Mouse (Mus musculus): Measurements from ENCODE around the gene Lhcgr. TPM values are rescaled to one million over a fixed set of nuclear protein-coding genes. Genes with fewer than 3 reads are reported as not detected.

The Lhcgr gene
- total and polyA plus RNA-seq, 2 experiments: not detected

- DNase-seq (ENCODE audit: extremely low read depth, low read depth, low spot score): no peak
- H3K36me3 ChIP-seq (ENCODE audit: control insufficient read depth, insufficient read depth, low read length): no peaks in the 10 kb centered on the region
- H3K27ac ChIP-seq (replicated peaks; ENCODE audit: insufficient read depth, low read depth, low read length): no peak overlapping the region
- H3K4me3 ChIP-seq (ENCODE audit: insufficient read depth, low read depth, low read length): no peak overlapping the region
- no peak overlapping the region for H3K9ac ChIP-seq (ENCODE audit: low read depth, low read length)
- TF ChIP-seq CTCF (IDR thresholded peaks at IDR 0.05; ENCODE audit: low read depth, low read length) (no peak), POLR2A (IDR thresholded peaks at IDR 0.05; ENCODE audit: extremely low read depth, insufficient read depth, low read length) (no peak)
- H3K79me2 ChIP-seq (ENCODE audit: control insufficient read depth, insufficient read depth, low read length): no peaks in the 10 kb centered on the region
- no peaks in the 10 kb centered on the region for H3K4me1 ChIP-seq (ENCODE audit: control insufficient read depth, insufficient read depth, low read length)
- no peaks in the 10 kb centered on the region for H3K27me3 ChIP-seq (ENCODE audit: control insufficient read depth, insufficient read depth, low read length)
- WGBS: 59% methylated on average over 4 of the region's 4 CpGs
Observed at GRCm38 (mm10) chr17:88670800-88671199, 121.0 kb downstream of the Lhcgr start.

GRCm38 (mm10) chr17:88669921-88670320 lies 121.9 kb downstream of the Lhcgr start:
- no peak for DNase-seq (ENCODE audit: extremely low read depth, low read depth, low spot score)
- Histone ChIP-seq H3K4me1 (ENCODE audit: control insufficient read depth, insufficient read depth, low read length) (no peaks in the 10 kb centered on the region), H3K27ac (replicated peaks; ENCODE audit: insufficient read depth, low read depth, low read length) (no peak overlapping the region), H3K36me3 (ENCODE audit: control insufficient read depth, insufficient read depth, low read length) (no peaks in the 10 kb centered on the region), H3K9ac (ENCODE audit: low read depth, low read length) (no peak overlapping the region), H3K4me3 (ENCODE audit: insufficient read depth, low read depth, low read length) (no peak overlapping the region), H3K27me3 (ENCODE audit: control insufficient read depth, insufficient read depth, low read length) (no peaks in the 10 kb centered on the region), H3K79me2 (ENCODE audit: control insufficient read depth, insufficient read depth, low read length) (no peaks in the 10 kb centered on the region)
- WGBS: 81% methylated on average over 2 of the region's 2 CpGs
- TF ChIP-seq POLR2A (IDR thresholded peaks at IDR 0.05; ENCODE audit: extremely low read depth, insufficient read depth, low read length) (no peak), CTCF (IDR thresholded peaks at IDR 0.05; ENCODE audit: low read depth, low read length) (no peak)

- Histone ChIP-seq H3K36me3 (ENCODE audit: control insufficient read depth, insufficient read depth, low read length) (no peaks in the 10 kb centered on the region), H3K27me3 (ENCODE audit: control insufficient read depth, insufficient read depth, low read length) (no peaks in the 10 kb centered on the region), H3K27ac (replicated peaks; ENCODE audit: insufficient read depth, low read depth, low read length) (no peak within 1 kb of the TSS), H3K4me1 (ENCODE audit: control insufficient read depth, insufficient read depth, low read length) (no peaks in the 10 kb centered on the region), H3K4me3 (ENCODE audit: insufficient read depth, low read depth, low read length) (no peak within 1 kb of the TSS), H3K79me2 (ENCODE audit: control insufficient read depth, insufficient read depth, low read length) (no peaks in the 10 kb centered on the region), H3K9ac (ENCODE audit: low read depth, low read length) (no peak within 1 kb of the TSS)
- TF ChIP-seq CTCF (IDR thresholded peaks at IDR 0.05; ENCODE audit: low read depth, low read length) (no peak), POLR2A (IDR thresholded peaks at IDR 0.05; ENCODE audit: extremely low read depth, insufficient read depth, low read length) (no peak)
- WGBS: 18% methylated on average over 21 of the region's 21 CpGs
- DNase-seq (ENCODE audit: extremely low read depth, low read depth, low spot score): no peak
Observed at GRCm38 (mm10) chr17:88668452-88668851, 123.3 kb downstream of the Lhcgr start, which contains the start of gene Gtf2a1l. Gene Gtf2a1l, plus strand, starts transcription at chr17:88668660.

Other genes with a start within 250 kb of the Lhcgr start
- gene Ston1, start 194.3 kb downstream of the Lhcgr start, total RNA-seq (2014; rRNA removed): 2.5 and 5.3 TPM in 2 replicates
- 5.1 and 5.8 TPM in 2 replicates for gene Ston1, start 194.3 kb downstream of the Lhcgr start, polyA plus RNA-seq (2012; rRNA removed)
- gene Gtf2a1l, start 123.3 kb downstream of the Lhcgr start, total RNA-seq (2014; rRNA removed): not detected in 2 replicates
- gene Gtf2a1l, start 123.3 kb downstream of the Lhcgr start, polyA plus RNA-seq (2012; rRNA removed): not detected in 2 replicates

Data from liver, adult 2 months (tissue).